Mouse (Mus musculus): ENCODE measurements around the gene Mmp28. TPM values are rescaled to one million over a fixed set of nuclear protein-coding genes. Genes with fewer than 3 reads are reported as not detected.

Gene Mmp28
- 5.5 and 9.1 TPM in 2 replicates for polyA plus RNA-seq (2012; rRNA removed)

- TF ChIP-seq CTCF (IDR thresholded peaks at IDR 0.05; ENCODE audit: borderline replicate concordance, extremely low read depth, insufficient read depth, insufficient read length) (no peak), POLR2A (IDR thresholded peaks at IDR 0.05; ENCODE audit: borderline replicate concordance, extremely low read depth, insufficient read depth, insufficient read length, poor library complexity, severe bottlenecking) (no peak)
- DNase-seq (ENCODE audit: low read depth): peak; percentile 19
Measured at GRCm38 (mm10) chr11:83462711-83463244, at the start of gene Mmp28. Gene Mmp28 (minus strand): TSS chr11:83463071.

- TF ChIP-seq CTCF (IDR thresholded peaks at IDR 0.05; ENCODE audit: borderline replicate concordance, extremely low read depth, insufficient read depth, insufficient read length) (no peak), POLR2A (IDR thresholded peaks at IDR 0.05; ENCODE audit: borderline replicate concordance, extremely low read depth, insufficient read depth, insufficient read length, poor library complexity, severe bottlenecking) (no peak)
Measured at GRCm38 (mm10) chr11:83509521-83509920, 46.6 kb upstream of the Mmp28 start.

GRCm38 (mm10) chr11:83504308-83504707 lies 41.4 kb upstream of the Mmp28 start:
- TF ChIP-seq POLR2A (IDR thresholded peaks at IDR 0.05; ENCODE audit: borderline replicate concordance, extremely low read depth, insufficient read depth, insufficient read length, poor library complexity, severe bottlenecking) (no peak), CTCF (IDR thresholded peaks at IDR 0.05; ENCODE audit: borderline replicate concordance, extremely low read depth, insufficient read depth, insufficient read length) (no peak)
- no peak for DNase-seq (ENCODE audit: low read depth)

More at GRCm38 (mm10) chr11:83509521-83509920, 46.6 kb upstream of the Mmp28 start:
- DNase-seq (ENCODE audit: low read depth): no peak

- DNase-seq (ENCODE audit: low read depth): peak; percentile 7
- TF ChIP-seq POLR2A (IDR thresholded peaks at IDR 0.05; ENCODE audit: borderline replicate concordance, extremely low read depth, insufficient read depth, insufficient read length, poor library complexity, severe bottlenecking): no peak
Measured at GRCm38 (mm10) chr11:83495571-83495970, 32.7 kb upstream of the Mmp28 start.

- no peak for DNase-seq (ENCODE audit: low read depth)
- TF ChIP-seq POLR2A (IDR thresholded peaks at IDR 0.05; ENCODE audit: borderline replicate concordance, extremely low read depth, insufficient read depth, insufficient read length, poor library complexity, severe bottlenecking): no peak
- 0 out of 2 replicates have a peak, but pooled peaks have one; percentile 26 for TF ChIP-seq CTCF (IDR thresholded peaks at IDR 0.05; ENCODE audit: borderline replicate concordance, extremely low read depth, insufficient read depth, insufficient read length)
Measured at GRCm38 (mm10) chr11:83491488-83491887, 28.6 kb upstream of the Mmp28 start.

GRCm38 (mm10) chr11:83473235-83474016 lies 10.6 kb upstream of the Mmp28 start:
- no peak for DNase-seq (ENCODE audit: low read depth)

GRCm38 (mm10) chr11:83472324-83473234 lies 9.7 kb upstream of the Mmp28 start, which contains the start of gene Taf15:
Gene Taf15 (plus strand): TSS chr11:83473086.
- peak; percentile 100 for DNase-seq (ENCODE audit: low read depth)
- TF ChIP-seq POLR2A (IDR thresholded peaks at IDR 0.05; ENCODE audit: borderline replicate concordance, extremely low read depth, insufficient read depth, insufficient read length, poor library complexity, severe bottlenecking) (peak; percentile 93), CTCF (IDR thresholded peaks at IDR 0.05; ENCODE audit: borderline replicate concordance, extremely low read depth, insufficient read depth, insufficient read length) (peak; percentile 62)

More at GRCm38 (mm10) chr11:83473235-83474016, 10.6 kb upstream of the Mmp28 start:
- TF ChIP-seq CTCF (IDR thresholded peaks at IDR 0.05; ENCODE audit: borderline replicate concordance, extremely low read depth, insufficient read depth, insufficient read length) (no peak), POLR2A (IDR thresholded peaks at IDR 0.05; ENCODE audit: borderline replicate concordance, extremely low read depth, insufficient read depth, insufficient read length, poor library complexity, severe bottlenecking) (no peak)

- TF ChIP-seq CTCF (IDR thresholded peaks at IDR 0.05; ENCODE audit: borderline replicate concordance, extremely low read depth, insufficient read depth, insufficient read length) (no peak), POLR2A (IDR thresholded peaks at IDR 0.05; ENCODE audit: borderline replicate concordance, extremely low read depth, insufficient read depth, insufficient read length, poor library complexity, severe bottlenecking) (no peak)
Measured at GRCm38 (mm10) chr11:83471766-83472165, 8.9 kb upstream of the Mmp28 start.

GRCm38 (mm10) chr11:83468765-83469164 lies 5.9 kb upstream of the Mmp28 start:
- DNase-seq (ENCODE audit: low read depth): no peak
- TF ChIP-seq CTCF (IDR thresholded peaks at IDR 0.05; ENCODE audit: borderline replicate concordance, extremely low read depth, insufficient read depth, insufficient read length) (no peak), POLR2A (IDR thresholded peaks at IDR 0.05; ENCODE audit: borderline replicate concordance, extremely low read depth, insufficient read depth, insufficient read length, poor library complexity, severe bottlenecking) (no peak)

More at GRCm38 (mm10) chr11:83471766-83472165, 8.9 kb upstream of the Mmp28 start:
- no peak for DNase-seq (ENCODE audit: low read depth)

GRCm38 (mm10) chr11:83467120-83467652 lies 4.3 kb upstream of the Mmp28 start:
- peak; percentile 85 for DNase-seq (ENCODE audit: low read depth)
- TF ChIP-seq CTCF (IDR thresholded peaks at IDR 0.05; ENCODE audit: borderline replicate concordance, extremely low read depth, insufficient read depth, insufficient read length): no peak
- TF ChIP-seq POLR2A (IDR thresholded peaks at IDR 0.05; ENCODE audit: borderline replicate concordance, extremely low read depth, insufficient read depth, insufficient read length, poor library complexity, severe bottlenecking): no peak

Measured in brain, embryonic 14.5 days (tissue).